Mouse (Mus musculus) left cerebral cortex, postnatal 36 days (tissue): Measurements from ENCODE around the gene Sacm1l. TPM values are rescaled to one million over a fixed set of nuclear protein-coding genes. Genes with fewer than 3 reads are reported as not detected.

ENCODE experiments used
- DNase-seq, 2 experiments: peaks; one replicate each; pipeline ENCODE4 v3.0.0; 2021 to 2022; ENCODE audit warnings: low spot score in 2 of 2, mixed read lengths in 1 of 2
- intact Hi-C: fragments of 180-260 bp; cut with DNase I; formaldehyde crosslinking; loops from one replicate; pipeline ENCODE4 v1.15.1; 2025
- total RNA-seq, 2 experiments: library from RNA; stranded (reverse); gene quantifications; 2 replicates each; pipeline ENCODE4 v1.2.3; 2021

Gene Sacm1l
- total RNA-seq = 10 to 100 TPM; 52.8 to 60.8 TPM

GRCm38 (mm10) chr9:123529392-123530157 lies at the start of gene Sacm1l:
Gene Sacm1l (plus strand): TSS chr9:123529759.
- DNase-seq = peak; percentile 98
- intact Hi-C loops = loop anchor here (5.0 to 10.0 kb wide), 2 partner anchors 272 to 375 kb away; partner anchors contain the start of gene Clec3b

- DNase-seq = no peak
- intact Hi-C loops = no loop called here
Measured at GRCm38 (mm10) chr9:123479876-123480252, 49.7 kb upstream of the Sacm1l start.

GRCm38 (mm10) chr9:123480253-123480921 lies 49.2 kb upstream of the Sacm1l start:
- DNase-seq = no peak
- intact Hi-C loops = no loop called here

GRCm38 (mm10) chr9:123481136-123481535 lies 48.4 kb upstream of the Sacm1l start:
- intact Hi-C loops = no loop called here
- no peak for DNase-seq

GRCm38 (mm10) chr9:123483598-123483997 lies 46.0 kb upstream of the Sacm1l start:
- intact Hi-C loops = no loop called here
- no peak for DNase-seq

- intact Hi-C loops = no loop called here
- DNase-seq = no peak
Measured at GRCm38 (mm10) chr9:123484830-123485229, 44.7 kb upstream of the Sacm1l start.

GRCm38 (mm10) chr9:123485561-123485960 lies 44.0 kb upstream of the Sacm1l start:
- intact Hi-C loops = no loop called here
- no peak for DNase-seq

GRCm38 (mm10) chr9:123486635-123487034 lies 42.9 kb upstream of the Sacm1l start:
- no peak for DNase-seq
- intact Hi-C loops = no loop called here

GRCm38 (mm10) chr9:123489073-123489472 lies 40.5 kb upstream of the Sacm1l start:
- no peak for DNase-seq
- intact Hi-C loops = no loop called here

- intact Hi-C loops = no loop called here
- no peak for DNase-seq
Measured at GRCm38 (mm10) chr9:123489727-123490343, 39.7 kb upstream of the Sacm1l start.

- no peak for DNase-seq
- intact Hi-C loops = no loop called here
Measured at GRCm38 (mm10) chr9:123490930-123491329, 38.6 kb upstream of the Sacm1l start.

- intact Hi-C loops = no loop called here
- DNase-seq = no peak
Measured at GRCm38 (mm10) chr9:123491917-123492585, 37.5 kb upstream of the Sacm1l start.

- no peak for DNase-seq
- intact Hi-C loops = no loop called here
Measured at GRCm38 (mm10) chr9:123496665-123497064, 32.9 kb upstream of the Sacm1l start.

- no peak for DNase-seq
- intact Hi-C loops = no loop called here
Measured at GRCm38 (mm10) chr9:123497906-123498305, 31.7 kb upstream of the Sacm1l start.

- intact Hi-C loops = loop anchor here (5.0 kb wide), 2 partner anchors 48 to 118 kb away; no protein-coding TSS in a partner anchor
- no peak for DNase-seq
Measured at GRCm38 (mm10) chr9:123500480-123500879, 29.1 kb upstream of the Sacm1l start.

GRCm38 (mm10) chr9:123503171-123503834 lies 26.3 kb upstream of the Sacm1l start:
- intact Hi-C loops = loop anchor here (5.0 kb wide), 2 partner anchors 51 to 121 kb away; no protein-coding TSS in a partner anchor
- DNase-seq = peak; percentile 61 to 73

GRCm38 (mm10) chr9:123504325-123504724 lies 25.2 kb upstream of the Sacm1l start:
- peak in 1 of 2 experiments; percentile 34 for DNase-seq
- intact Hi-C loops = loop anchor here (5.0 kb wide), 2 partner anchors 52 to 122 kb away; no protein-coding TSS in a partner anchor

GRCm38 (mm10) chr9:123505598-123505997 lies 24.0 kb upstream of the Sacm1l start:
- intact Hi-C loops = no loop called here
- DNase-seq = no peak
